Mouse (Mus musculus) testis, adult 2 months (tissue): ENCODE results near the gene Pgf.

Experiments used
- CTCF ChIP-seq: fragments of 200-500 bp; IDR thresholded peaks from 2 replicates; pipeline ENCODE4 v1.5.1; 2012; ENCODE audit warnings: low read depth, mild to moderate bottlenecking, inconsistent platforms, low read length, moderate library complexity; ENCODE audit not compliant: control insufficient read depth, insufficient read depth, insufficient replicate concordance
- POLR2A ChIP-seq: fragments of 200-500 bp; IDR thresholded peaks from 2 replicates; pipeline ENCODE4 v1.6.1; 2012; ENCODE audit warnings: low read depth, mild to moderate bottlenecking, inconsistent platforms, low read length, moderate library complexity; ENCODE audit not compliant: control insufficient read depth

GRCm38 (mm10) chr12:85157797-85158460, 19.7 kb downstream of the Pgf start:
- TF ChIP-seq POLR2A: no peak
- TF ChIP-seq CTCF: no peak
